Mouse (Mus musculus) MEL (cell line): ENCODE measurements around the gene Doc2g. TPM values are rescaled to one million over a fixed set of nuclear protein-coding genes. Genes with fewer than 3 reads are reported as not detected.

ENCODE experiments used
- DNase-seq: peaks from one replicate; pipeline ENCODE4 v3.0.0; 2011; ENCODE audit warnings: low read depth, low spot score
- H3K27ac ChIP-seq: 2 replicates; pipeline ENCODE4 v1.5.1; 2012; ENCODE audit warnings: low read depth, mild to moderate bottlenecking, control low read depth, low read length, moderate library complexity; ENCODE audit not compliant: control insufficient read depth
- H3K27me3 ChIP-seq, 2 experiments: fragments of 150-350 bp in 1 of 2; sonication (generic) in 1 of 2; 2 replicates each; pipeline ENCODE4 v1.6.1; 2012; ENCODE audit warnings: low read length in 2 of 2, mild to moderate bottlenecking in 2 of 2, improper control_type of control experiment in 1 of 2, moderate library complexity in 1 of 2; ENCODE audit not compliant: insufficient read depth in 2 of 2, control insufficient read depth in 1 of 2
- H3K36me3 ChIP-seq, 2 experiments: 2 replicates each; pipeline ENCODE4 v1.6.1; 2012 to 2014; ENCODE audit warnings: low read length in 2 of 2, improper control_type of control experiment in 1 of 2, inconsistent platforms in 1 of 2, mild to moderate bottlenecking in 1 of 2; ENCODE audit not compliant: insufficient read depth in 2 of 2, control insufficient read depth in 1 of 2
- H3K4me1 ChIP-seq, 2 experiments: fragments of 150-350 bp in 1 of 2; sonication (generic) in 1 of 2; 2 replicates each; pipeline ENCODE4 v1.6.1; 2012; ENCODE audit warnings: low read length in 2 of 2, improper control_type of control experiment in 1 of 2, mild to moderate bottlenecking in 1 of 2; ENCODE audit not compliant: insufficient read depth in 2 of 2, control insufficient read depth in 1 of 2
- H3K4me3 ChIP-seq, 2 experiments: fragments of 150-350 bp in 1 of 2; sonication (generic) in 1 of 2; 2 replicates each; pipeline ENCODE4 v1.5.1; 2012; ENCODE audit warnings: low read depth in 2 of 2, low read length in 2 of 2, mild to moderate bottlenecking in 2 of 2, moderate library complexity in 2 of 2, control low read depth in 1 of 2, improper control_type of control experiment in 1 of 2; ENCODE audit not compliant: control insufficient read depth in 1 of 2, insufficient read depth in 1 of 2
- H3K79me2 ChIP-seq: 2 replicates; pipeline ENCODE4 v1.6.1; 2012; ENCODE audit warnings: mild to moderate bottlenecking, low read length, moderate library complexity; ENCODE audit not compliant: control insufficient read depth, poor library complexity, insufficient read depth
- H3K9ac ChIP-seq: 2 replicates; pipeline ENCODE4 v1.6.1; 2012; ENCODE audit warnings: low read depth, mild to moderate bottlenecking, control low read depth, low read length, moderate library complexity; ENCODE audit not compliant: control insufficient read depth, poor library complexity, severe bottlenecking
- H3K9me3 ChIP-seq: fragments of 150-350 bp; sonication (generic); replicated peaks from 2 replicates; pipeline ENCODE4 v1.6.1; 2012; ENCODE audit warnings: mild to moderate bottlenecking, low read length, improper control_type of control experiment, moderate library complexity; ENCODE audit not compliant: insufficient read depth
- BHLHE40 ChIP-seq: IDR thresholded peaks from 2 replicates; pipeline ENCODE4 v1.6.1; 2012; ENCODE audit warnings: low read depth, mild to moderate bottlenecking, inconsistent platforms, low read length, improper control_type of control experiment, borderline replicate concordance
- CTCF ChIP-seq, 3 experiments: IDR thresholded peaks in 2 of 3; conservative IDR thresholded peaks in 1 of 3; 2 replicates each; pipeline ENCODE4 v1.5.1; 2011 to 2012; ENCODE audit warnings: low read length in 3 of 3, low read depth in 2 of 3, mild to moderate bottlenecking in 2 of 3, improper control_type of control experiment in 1 of 3, inconsistent platforms in 1 of 3, mixed read lengths in 1 of 3, moderate library complexity in 1 of 3; ENCODE audit not compliant: control insufficient read depth in 1 of 3, insufficient read depth in 1 of 3, poor library complexity in 1 of 3, severe bottlenecking in 1 of 3
- E2F4 ChIP-seq: IDR thresholded peaks from 2 replicates; pipeline ENCODE4 v1.6.1; 2011; ENCODE audit warnings: low read depth, low read length, improper control_type of control experiment, borderline replicate concordance
- EP300 ChIP-seq, 2 experiments: IDR thresholded peaks; 2 replicates each; pipeline ENCODE4 v1.6.1; 2011; ENCODE audit warnings: improper control_type of control experiment in 2 of 2, low read length in 2 of 2, low read depth in 1 of 2, mild to moderate bottlenecking in 1 of 2
- ETS1 ChIP-seq: IDR thresholded peaks from 2 replicates; pipeline ENCODE4 v1.6.1; 2012; ENCODE audit warnings: low read depth, mild to moderate bottlenecking, inconsistent platforms, low read length, improper control_type of control experiment, moderate library complexity
- KAT2A ChIP-seq: conservative IDR thresholded peaks from 2 replicates; pipeline ENCODE4 v1.6.1; 2012; ENCODE audit warnings: low read depth, low read length, improper control_type of control experiment, inconsistent platforms
- MAFK ChIP-seq: IDR thresholded peaks from 2 replicates; pipeline ENCODE4 v1.6.1; 2011; ENCODE audit warnings: low read depth, mild to moderate bottlenecking, low read length, improper control_type of control experiment, borderline replicate concordance
- MAX ChIP-seq: IDR thresholded peaks from 2 replicates; pipeline ENCODE4 v1.6.1; 2011; ENCODE audit warnings: low read length, improper control_type of control experiment
- MYC ChIP-seq: IDR thresholded peaks from 2 replicates; pipeline ENCODE4 v1.6.1; 2011; ENCODE audit warnings: low read depth, mild to moderate bottlenecking, low read length, improper control_type of control experiment, moderate library complexity
- NRF1 ChIP-seq: IDR thresholded peaks from 2 replicates; pipeline ENCODE4 v1.6.1; 2014; ENCODE audit warnings: low read depth, mild to moderate bottlenecking, inconsistent platforms, low read length, improper control_type of control experiment, moderate library complexity; ENCODE audit not compliant: poor library complexity, insufficient read depth, severe bottlenecking
- POLR2A ChIP-seq, 2 experiments: IDR thresholded peaks; 2 replicates each; pipeline ENCODE4 v1.6.1; 2011 to 2012; ENCODE audit warnings: low read length in 2 of 2, mild to moderate bottlenecking in 2 of 2, control low read depth in 1 of 2, improper control_type of control experiment in 1 of 2, low read depth in 1 of 2, moderate library complexity in 1 of 2; ENCODE audit not compliant: control insufficient read depth in 1 of 2, insufficient read depth in 1 of 2, poor library complexity in 1 of 2
- RCOR1 ChIP-seq: IDR thresholded peaks from 2 replicates; pipeline ENCODE4 v1.6.1; 2012; ENCODE audit warnings: low read depth, mild to moderate bottlenecking, inconsistent platforms, low read length, improper control_type of control experiment
- TCF12 ChIP-seq: IDR thresholded peaks from 2 replicates; pipeline ENCODE4 v1.6.1; 2014; ENCODE audit warnings: low read depth, mild to moderate bottlenecking, inconsistent platforms, low read length, improper control_type of control experiment, moderate library complexity
- UBTF ChIP-seq: IDR thresholded peaks from 2 replicates; pipeline ENCODE4 v1.6.1; 2012; ENCODE audit warnings: low read depth, mild to moderate bottlenecking, inconsistent platforms, low read length, improper control_type of control experiment, moderate library complexity, borderline replicate concordance; ENCODE audit not compliant: insufficient read depth
- ZC3H11A ChIP-seq: IDR thresholded peaks from 2 replicates; pipeline ENCODE4 v1.6.1; 2012; ENCODE audit warnings: low read depth, mild to moderate bottlenecking, inconsistent platforms, low read length, improper control_type of control experiment
- ZKSCAN1 ChIP-seq: IDR thresholded peaks from 2 replicates; pipeline ENCODE4 v1.6.1; 2012; ENCODE audit warnings: low read depth, mild to moderate bottlenecking, inconsistent platforms, low read length, improper control_type of control experiment, moderate library complexity
- ZNF384 ChIP-seq: IDR thresholded peaks from 2 replicates; pipeline ENCODE4 v1.6.1; 2012; ENCODE audit warnings: low read depth, mild to moderate bottlenecking, inconsistent platforms, low read length, improper control_type of control experiment
- polyA plus RNA-seq, 2 experiments: library from polyadenylated mRNA; stranded (reverse) in 1 of 2; unstranded in 1 of 2; fragments of >175 nt in 1 of 2; fragments of >200 nt in 1 of 2; gene quantifications; 2 replicates each; pipeline versions ENCODE4 v1.2.1 to v1.2.4; 2012; ENCODE audit warnings: low replicate concordance in 2 of 2, low read depth in 1 of 2; ENCODE audit not compliant: insufficient read length in 2 of 2, insufficient read depth in 1 of 2, missing spikeins in 1 of 2
- total RNA-seq: library from RNA; depleted of rRNA; stranded (reverse); fragments of 300-350 nt; gene quantifications from 2 replicates; pipeline ENCODE4 v1.2.3, GENCODE M21; 2012

Gene Doc2g
- total and polyA plus RNA-seq, 3 experiments, result 9.9 to 16.0 TPM; not detected in 1

DNA sequence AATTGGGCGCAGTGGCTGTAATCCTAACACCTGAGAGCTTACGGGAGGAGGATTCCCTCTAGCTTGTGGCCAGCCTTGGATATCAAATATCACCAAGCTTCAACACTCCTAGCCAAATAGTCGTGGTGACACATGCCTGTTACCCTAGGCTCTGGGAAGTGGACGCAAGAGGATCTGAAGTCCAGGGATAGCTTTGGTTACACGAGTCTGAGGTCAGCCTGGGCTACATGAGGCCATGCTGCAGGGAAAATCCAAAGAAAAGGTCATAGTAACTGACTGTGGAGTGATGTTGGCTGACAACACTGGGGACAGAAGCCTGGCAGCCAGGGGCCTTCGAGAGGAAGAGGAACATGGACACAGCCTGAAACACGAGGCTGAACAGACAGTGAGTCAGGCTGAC is 7.0 kb upstream of the Doc2g start:
- no peak for DNase-seq
- Histone ChIP-seq H3K27ac (no peak overlapping the region), H3K4me3 (no peak overlapping the region), H3K79me2 (peaks cover 1% of the 10 kb centered on the region; the same call in 1 of the 2 replicates), H3K36me3 (peaks cover 0 to 5% of the 10 kb centered on the region in 2 experiments; a peak in 2 of 4 replicates), H3K9ac (no peak overlapping the region), H3K9me3 (no peaks in the 10 kb centered on the region), H3K4me1 (peaks cover 0 to 9% of the 10 kb centered on the region in 2 experiments; a peak in 2 of 4 replicates), H3K27me3 (peaks cover 3 to 8% of the 10 kb centered on the region in 2 experiments)
- TF ChIP-seq MAX (no peak), UBTF (no peak), BHLHE40 (no peak), CTCF (IDR thresholded peaks at IDR 0.05 in 2 of 3, conservative IDR thresholded peaks at IDR 0.05 in 1 of 3; ENCODE audit: control insufficient read depth in 1 of 3, insufficient read depth in 1 of 3, low read depth in 2 of 3, low read length in 3 of 3, poor library complexity in 1 of 3, severe bottlenecking in 1 of 3) (no peak), TCF12 (no peak), NRF1 (no peak), ETS1 (no peak), KAT2A (no peak), E2F4 (no peak), ZKSCAN1 (no peak), POLR2A (IDR thresholded peaks at IDR 0.05; ENCODE audit: control insufficient read depth in 1 of 2, insufficient read depth in 1 of 2, low read depth in 1 of 2, low read length in 2 of 2, poor library complexity in 1 of 2) (no peak), MYC (no peak)

DNA sequence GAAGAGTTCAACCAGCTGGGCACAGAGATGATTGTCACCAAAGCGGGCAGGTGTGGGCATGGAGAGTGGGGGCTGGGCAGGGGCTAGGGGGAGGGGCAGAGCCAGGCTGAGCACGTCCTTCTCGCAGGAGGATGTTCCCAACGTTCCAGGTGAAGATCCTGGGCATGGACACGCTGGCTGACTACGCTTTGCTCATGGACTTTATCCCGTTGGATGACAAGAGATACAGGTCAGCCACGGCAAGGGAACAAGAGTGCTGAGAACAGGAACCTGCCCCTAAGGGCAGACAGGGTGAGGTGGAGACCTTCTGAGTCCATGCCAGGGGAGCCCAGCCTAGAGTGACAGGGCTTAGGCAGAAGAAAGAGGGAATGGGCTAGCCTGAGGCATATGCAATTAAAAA is 6.4 kb upstream of the Doc2g start:
- Histone ChIP-seq H3K36me3 (peaks cover 0 to 6% of the 10 kb centered on the region in 2 experiments; a peak in 2 of 4 replicates), H3K9me3 (no peaks in the 10 kb centered on the region), H3K9ac (no peak overlapping the region), H3K27me3 (peaks cover 3 to 8% of the 10 kb centered on the region in 2 experiments), H3K79me2 (peaks cover 1% of the 10 kb centered on the region; the same call in 1 of the 2 replicates), H3K4me3 (no peak overlapping the region), H3K4me1 (peaks cover 0 to 14% of the 10 kb centered on the region in 2 experiments; a peak in 2 of 4 replicates), H3K27ac (no peak overlapping the region)
- no peak for DNase-seq
- TF ChIP-seq ZC3H11A, result no peak
- TF ChIP-seq RCOR1, result no peak
- TF ChIP-seq KAT2A, result no peak
- TF ChIP-seq MAFK, result no peak
- TF ChIP-seq ZNF384, result no peak
- TF ChIP-seq POLR2A (IDR thresholded peaks at IDR 0.05; ENCODE audit: control insufficient read depth in 1 of 2, insufficient read depth in 1 of 2, low read depth in 1 of 2, low read length in 2 of 2, poor library complexity in 1 of 2), result no peak
- no peak for TF ChIP-seq EP300 (IDR thresholded peaks at IDR 0.05; ENCODE audit: low read depth in 1 of 2, low read length in 2 of 2)
- no peak for TF ChIP-seq ETS1
